Mouse (Mus musculus): Measurements from ENCODE around the gene Rgl2.

Gene Rgl2

DNA sequence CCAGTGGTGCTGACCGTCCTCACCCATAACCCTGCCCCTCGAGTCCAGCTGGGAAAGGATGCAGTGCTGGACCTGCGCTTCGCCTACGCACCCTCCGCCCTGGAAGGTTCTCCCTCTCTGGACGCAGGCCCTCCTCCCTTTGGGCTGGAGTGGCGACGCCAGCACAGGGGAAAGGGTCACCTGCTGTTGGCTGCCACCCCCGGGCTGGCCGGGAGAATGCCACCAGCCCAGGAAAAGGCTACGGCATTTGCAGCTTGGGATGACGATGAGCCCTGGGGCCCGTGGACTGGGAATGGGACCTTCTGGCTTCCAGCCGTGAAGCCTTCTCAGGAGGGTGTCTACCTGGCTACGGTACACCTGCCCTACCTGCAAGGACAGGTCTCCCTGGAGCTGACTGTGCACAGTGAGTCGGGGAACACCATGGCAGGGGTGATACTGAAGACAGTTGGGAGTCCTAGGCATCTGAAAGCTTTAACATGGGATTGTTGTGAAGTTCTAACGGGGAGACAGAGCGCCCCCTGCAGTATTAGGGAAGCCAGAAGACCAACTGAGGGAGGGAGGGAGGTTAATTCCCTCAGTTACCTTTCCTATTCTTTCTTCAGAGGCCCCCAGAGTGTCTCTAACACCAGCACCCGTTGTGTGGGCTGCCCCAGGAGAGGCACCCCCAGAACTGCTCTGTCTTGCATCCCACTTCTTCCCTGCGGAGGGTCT lies 3.8 kb upstream of the Rgl2 start:
- peak; percentile 16 for DNase-seq

DNA sequence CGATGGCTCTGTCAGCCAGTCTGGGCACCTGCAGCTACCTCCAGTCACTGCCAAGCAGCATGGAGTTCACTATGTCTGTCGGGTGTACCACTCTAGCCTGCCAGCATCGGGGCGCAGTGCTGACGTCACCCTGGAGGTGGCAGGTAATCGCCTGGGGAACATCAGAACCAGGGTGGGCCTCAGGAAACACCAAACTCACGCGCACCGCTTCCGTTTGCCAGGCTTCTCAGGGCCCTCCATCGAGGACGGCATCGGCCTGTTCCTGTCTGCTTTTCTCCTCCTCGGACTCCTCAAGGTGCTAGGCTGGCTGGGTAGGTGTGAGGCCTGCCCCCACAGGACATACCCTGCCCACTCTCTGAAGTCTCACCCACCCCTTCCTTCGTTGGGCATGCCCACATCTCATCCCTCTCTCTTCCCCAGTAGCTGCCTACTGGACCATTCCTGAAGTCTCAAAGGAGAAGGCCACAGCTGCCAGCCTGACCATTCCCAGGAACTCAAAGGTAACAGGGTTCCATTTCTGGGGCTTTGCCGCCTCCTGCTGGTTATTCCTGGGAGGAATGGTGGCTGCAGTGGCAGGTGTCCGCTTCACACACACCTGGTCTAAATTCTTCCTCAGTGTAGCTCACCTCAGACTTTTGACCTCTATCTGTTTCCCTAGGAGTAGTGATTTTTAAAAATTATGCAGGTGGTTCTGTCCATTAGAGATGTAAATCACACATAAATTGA lies 3.0 kb upstream of the Rgl2 start:
- peak; percentile 55 for DNase-seq

DNA sequence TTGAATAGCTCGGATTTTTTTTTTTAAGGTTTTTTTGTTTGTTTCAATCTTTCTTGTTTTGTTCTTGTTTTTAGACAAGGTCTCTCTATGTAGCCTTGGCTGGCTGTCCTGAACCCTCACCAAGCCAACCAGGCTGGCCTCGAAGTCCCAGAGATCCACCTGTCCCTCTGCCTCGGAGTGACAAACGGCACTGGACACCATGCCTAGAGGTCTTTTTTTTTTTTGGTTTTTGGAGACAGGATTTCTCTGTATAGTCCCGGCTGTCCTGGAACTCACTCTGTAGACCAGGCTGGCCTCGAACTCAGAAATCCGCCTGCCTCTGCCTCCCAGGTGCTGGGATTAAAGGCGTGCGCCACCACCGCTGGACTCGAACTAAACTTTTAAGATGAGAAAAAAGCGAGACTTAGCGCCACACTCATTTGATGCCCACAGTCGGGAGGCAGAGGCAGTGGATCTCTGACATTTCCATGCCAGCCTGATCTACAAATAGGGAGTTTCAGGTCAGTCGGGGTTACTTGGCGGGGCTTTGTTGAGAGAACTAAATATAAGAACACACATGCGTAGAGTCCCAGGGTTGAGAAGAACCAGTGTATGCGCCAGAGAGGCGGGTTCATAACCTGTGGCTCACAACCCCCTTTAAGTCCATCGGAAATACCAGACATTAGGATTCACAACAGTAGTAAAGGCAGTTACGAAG lies 944 bp upstream of the Rgl2 start:
- no peak for DNase-seq

DNA sequence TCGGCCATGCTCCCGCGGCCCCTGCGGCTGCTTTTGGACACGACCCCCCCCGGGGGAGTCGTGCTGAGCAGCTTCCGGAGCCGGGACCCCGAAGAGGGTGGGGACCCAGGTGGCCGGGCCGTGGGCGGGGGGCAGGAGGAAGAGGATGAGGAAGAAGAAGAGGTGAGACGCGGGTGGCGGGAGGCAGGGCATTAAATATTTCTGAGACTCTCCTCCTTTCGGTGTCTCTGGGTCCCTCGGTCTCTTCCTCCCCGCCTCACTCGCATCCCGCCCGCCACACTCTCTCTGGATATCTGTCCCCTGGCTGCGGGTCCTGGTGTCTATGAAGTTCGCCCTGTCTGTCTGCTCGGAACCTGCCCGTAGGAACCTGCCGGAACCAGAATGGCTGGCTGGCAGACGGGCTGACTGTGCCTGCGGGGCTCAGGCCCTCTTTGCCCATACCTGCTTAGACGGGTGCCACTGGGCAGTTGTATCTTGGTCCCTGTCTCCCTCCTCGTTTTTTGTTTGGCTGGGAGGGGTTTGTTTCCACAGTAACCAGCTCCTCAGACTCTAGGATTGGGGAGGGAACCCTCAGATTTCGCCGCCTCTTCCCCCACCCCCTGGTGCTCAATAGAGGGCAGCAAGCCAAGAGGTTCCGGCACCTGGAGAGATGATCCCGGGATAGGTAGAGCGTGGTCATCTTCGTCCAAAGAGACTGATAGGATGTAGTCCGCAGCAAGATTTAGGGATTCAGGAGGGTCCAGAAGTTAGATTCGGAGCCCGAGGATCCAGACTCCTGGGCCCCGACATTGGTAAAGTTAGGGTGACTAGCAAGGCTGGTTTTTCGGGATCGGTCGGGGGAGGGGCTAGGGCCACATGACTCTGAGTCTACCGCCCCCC lies 1.2 kb downstream of the Rgl2 start:
- DNase-seq: peak; percentile 80

DNA sequence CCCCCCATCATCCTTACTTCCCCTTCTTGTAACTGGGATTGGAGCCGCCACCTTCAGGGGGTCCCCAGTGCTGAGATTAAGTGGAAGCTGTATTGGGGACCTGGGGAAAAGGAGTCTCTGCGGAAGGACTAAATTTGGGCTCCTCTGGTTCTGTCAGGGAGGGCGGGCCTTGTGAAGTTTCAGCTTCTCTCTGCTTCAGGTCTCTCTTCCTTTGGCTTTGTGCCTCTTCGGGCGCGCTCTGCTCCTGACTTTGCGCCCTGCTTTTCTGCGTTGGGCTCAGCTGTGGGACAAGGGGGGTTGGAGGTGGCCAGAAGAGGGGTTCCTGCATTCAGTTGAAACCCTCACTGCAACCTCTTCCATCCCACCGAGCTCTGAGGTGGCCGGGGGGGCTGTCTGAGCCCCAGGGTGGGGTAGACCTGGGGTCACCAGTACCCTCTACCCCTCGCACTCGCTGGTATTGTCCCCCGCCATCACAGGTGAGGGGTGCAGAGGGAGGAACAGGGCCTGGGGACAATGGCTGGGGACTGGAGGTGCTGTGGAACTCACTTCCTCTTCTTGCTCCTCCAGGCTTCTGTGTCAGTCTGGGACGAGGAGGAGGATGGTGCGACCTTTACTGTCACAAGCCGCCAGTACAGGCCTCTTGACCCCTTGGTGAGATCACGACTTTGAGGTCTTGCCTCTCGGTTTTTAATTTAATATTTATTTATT lies 2.0 kb downstream of the Rgl2 start:
- DNase-seq: peak; percentile 45

DNA sequence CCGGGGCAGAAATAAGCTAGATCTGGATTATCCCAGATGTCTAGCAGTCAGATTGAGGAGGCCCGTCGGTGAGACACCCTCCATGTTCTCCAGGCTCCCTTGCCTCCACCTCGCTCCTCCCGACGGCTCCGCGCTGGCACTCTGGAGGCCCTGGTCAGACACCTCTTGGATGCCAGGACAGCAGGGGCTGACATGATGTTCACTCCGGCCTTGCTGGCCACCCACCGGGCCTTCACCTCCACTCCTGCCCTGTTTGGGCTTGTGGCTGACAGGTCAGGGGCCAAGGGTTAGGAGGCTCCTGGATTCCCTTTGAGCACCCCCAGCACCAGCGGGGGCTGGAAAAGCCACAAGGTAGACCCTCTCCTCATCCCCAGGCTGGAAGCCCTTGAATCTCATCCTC lies 2.6 kb downstream of the Rgl2 start:
- no peak for DNase-seq

DNA sequence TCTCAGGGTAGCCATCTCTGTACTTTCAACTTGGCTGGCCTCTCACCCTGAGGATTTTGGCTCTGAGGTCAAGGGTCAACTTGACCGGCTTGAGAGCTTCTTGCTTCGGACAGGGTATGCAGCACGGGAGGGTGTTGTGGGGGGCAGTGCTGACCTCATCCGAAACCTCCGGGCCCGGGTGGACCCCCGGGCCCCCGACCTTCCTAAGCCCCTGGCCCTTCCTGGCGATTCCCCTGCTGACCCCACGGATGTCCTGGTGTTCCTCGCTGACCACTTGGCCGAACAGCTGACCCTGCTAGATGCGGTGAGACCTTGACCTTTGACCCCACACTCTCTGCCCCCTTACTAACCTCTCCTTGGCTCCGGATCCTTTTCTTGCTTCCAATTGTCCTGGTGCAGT lies 3.1 kb downstream of the Rgl2 start:
- no peak for DNase-seq

DNA sequence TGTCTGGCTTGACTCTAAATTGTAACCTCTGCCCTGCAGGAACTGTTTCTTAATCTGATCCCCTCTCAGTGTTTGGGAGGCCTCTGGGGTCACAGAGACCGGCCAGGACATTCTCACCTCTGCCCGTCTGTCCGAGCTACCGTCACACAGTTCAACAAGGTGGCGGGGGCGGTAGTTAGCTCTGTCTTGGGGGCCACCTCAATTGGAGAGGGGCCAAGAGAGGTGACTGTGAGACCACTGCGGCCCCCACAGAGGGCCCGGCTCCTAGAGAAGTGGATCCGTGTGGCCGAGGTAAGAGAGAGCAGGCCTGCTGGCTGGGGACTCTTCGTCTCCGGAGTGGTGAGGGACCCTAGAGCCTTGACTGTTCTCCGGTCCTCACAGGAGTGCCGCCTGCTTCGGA lies 3.6 kb downstream of the Rgl2 start:
- no peak for DNase-seq

DNA sequence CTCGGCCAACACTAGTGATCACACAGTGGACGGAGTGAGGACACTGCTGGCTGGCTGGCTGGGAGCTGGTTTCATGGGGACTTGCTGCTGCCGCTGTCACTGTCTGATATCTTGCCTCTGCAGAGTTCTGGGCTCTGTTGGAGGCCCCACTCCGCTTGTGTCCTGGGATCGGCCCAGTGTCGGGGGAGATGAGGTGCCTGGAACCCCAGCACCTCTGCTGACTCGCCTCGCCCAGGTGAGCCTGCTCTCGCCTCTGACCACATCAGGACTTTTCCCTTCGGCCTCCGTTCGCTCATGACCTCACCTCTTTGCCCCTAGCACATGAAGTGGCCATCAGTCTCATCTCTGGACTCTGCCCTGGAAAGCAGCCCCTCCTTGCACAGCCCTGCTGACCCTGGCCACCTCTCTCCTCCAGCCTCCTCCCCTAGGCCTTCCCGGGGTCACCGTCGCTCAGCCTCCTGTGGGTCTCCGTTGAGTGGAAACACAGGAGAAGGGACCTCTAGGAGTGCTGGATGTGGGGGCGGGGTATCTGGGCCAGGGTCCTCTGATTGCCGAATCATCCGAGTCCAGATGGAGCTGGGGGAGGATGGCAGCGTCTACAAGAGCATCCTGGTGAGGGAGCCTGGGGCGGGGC lies 6.2 kb downstream of the Rgl2 start:
- no peak for DNase-seq

DNA sequence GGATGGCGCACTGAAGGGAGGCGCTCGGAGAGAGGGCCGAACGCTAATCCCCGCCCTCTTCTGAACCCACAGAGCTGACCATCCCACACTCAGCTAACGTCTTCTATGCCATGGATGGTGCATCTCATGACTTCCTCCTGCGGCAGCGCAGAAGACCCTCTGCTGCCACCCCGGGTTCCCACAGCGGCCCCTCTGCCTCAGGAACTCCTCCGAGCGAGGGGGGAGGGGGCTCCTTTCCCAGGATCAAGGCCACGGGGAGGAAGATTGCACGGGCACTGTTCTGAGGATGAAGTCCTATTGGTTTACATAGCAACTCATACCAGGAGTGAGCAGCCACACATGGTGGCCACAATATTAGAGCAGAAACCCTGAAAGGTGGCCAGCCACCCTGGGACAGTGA lies 7.7 kb downstream of the Rgl2 start:
- peak; percentile 16 for DNase-seq

DNA sequence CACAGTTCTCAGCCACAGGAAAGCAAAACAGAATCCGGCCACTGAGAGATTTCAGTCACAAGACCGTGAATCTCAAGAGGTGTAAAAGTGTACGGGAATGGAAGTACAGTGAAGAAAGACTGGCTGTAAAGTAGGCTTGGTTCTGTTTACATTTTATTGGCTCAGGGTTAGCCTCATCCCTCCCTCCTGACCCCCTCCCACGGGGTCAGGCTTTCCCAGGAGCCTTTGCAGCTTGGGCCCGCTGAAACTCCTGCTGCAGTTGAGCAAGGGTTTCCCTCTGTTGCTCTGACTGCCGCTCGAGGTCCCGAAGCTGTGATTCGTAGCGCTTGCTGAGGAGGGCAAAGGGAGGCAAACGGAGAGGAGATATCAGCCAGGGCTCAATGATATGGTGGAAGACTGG lies 9.4 kb downstream of the Rgl2 start:
- no peak for DNase-seq

DNA sequence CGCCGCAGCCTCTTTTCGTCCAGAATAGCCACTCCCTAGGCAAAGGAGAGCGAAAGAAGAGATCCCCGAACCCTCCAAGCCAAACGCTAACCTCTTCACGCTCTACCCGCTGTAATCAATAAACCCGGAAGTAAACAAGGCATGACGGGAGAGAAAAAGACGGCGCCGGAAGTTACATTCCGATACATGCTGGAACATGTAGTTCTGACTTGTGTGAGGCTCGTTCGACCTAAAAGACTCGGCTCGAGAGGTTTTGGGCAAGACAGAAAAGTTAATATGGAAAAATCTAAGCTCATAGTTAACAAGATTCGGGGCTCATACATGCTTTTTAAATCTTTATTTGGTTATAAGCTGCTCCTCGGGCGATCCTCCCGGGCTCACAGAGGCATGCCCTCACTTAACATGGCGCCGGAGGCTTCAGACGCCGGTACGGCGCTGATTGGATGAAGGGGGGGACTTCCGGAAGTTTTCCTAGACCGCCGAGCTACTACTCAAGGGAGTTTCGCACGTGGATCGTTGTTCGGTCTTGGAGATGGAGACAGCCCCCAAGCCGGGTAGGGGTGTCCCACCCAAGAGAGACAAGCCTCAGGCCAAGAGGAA lies 11.0 kb downstream of the Rgl2 start, which contains the start of the genes Pfdn6 and Wdr46:
TSS of gene Pfdn6 (minus strand) at position 138 of the 600 bp plus-strand sequence.
TSS of gene Wdr46 (plus strand) at position 455 of the 600 bp plus-strand sequence.
- DNase-seq: peak; percentile 93

DNA sequence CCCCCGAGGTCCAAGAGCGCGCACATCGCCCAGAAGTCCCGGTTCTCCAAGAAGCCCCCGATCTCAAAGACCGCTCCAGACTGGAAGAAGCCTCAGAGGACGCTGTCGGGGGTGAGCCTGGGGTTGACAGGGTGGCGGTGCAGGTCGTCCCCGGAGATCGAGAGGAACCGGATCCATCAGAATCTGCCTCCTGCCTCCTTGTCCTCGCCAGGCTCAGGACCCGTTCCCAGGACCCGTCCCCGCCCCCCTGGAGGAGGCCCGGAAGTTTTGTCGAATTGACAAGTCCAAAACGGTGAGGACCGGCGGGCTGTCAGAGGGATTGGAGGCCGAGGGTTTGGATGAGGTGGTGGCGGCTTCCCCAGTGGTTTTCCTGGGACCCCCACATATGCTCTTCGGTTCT lies 11.6 kb downstream of the Rgl2 start:
- peak; percentile 62 for DNase-seq

DNA sequence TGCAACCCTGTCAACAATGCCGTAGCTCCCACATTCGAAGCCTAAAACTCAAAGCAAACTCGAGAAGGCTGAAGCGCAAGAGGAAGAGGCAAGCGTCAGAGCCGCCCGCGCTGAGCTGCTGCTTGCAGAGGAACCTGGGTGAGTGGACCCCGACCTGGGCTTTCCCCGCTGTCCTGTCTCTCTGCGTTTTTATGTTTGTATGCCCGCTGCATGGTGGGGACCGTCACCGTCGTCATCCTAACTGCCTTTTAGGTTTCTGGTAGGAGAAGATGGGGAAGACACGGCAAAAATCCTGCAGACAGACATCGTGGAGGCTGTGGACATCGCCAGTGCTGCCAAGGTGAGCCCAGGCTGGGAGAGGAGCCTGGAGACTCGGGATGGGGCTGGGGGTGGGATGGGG lies 12.0 kb downstream of the Rgl2 start:
- peak; percentile 41 for DNase-seq

DNA sequence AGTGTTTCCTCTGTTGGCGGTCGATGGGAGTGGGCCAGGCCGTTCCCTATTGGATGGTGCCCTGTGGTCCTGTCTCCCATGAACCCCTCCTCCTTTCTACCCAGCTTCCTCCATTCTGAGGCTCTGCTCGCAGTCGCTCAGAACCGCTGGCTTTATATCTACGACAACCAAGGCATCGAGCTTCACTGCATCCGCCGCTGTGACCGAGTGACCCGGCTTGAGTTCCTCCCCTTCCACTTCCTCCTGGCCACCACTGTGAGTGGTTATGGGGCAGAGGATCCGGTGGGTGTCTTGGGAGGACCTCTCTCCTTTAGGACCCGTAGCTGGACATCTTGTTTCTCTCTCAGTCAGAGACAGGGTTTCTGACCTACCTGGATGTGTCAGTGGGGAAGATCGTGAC lies 14.1 kb downstream of the Rgl2 start:
- no peak for DNase-seq

DNA sequence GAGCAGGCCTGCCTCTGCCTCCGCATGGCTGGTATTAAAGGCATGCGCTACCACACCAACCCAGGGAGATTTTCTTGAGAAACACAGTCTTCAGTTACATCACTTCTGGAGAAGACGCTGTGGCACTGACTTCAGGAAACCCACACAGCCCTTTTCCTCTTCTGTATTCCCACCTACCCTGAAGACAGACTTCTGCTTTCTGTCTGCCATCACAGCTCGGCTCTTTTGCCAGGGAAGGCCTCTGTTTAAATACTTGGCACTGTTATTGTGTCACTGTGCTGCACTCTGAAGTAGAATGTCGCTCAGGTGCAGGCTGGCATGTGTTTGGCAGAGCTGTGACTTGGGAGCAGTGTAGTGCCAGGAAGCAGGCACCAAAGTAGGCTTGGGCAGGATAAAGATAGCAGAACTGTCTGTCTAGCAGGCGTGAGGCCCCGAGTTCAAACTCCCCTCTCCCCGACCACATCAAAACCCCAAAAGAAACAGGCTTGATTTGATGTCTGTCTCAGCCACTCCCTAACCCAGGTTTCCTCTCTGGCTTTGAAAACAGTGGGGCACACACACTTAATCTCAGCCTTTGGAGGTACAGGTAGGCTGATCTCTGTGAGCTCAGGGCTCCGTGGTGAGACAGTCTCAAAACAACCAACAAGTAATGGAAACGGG lies 18.2 kb downstream of the Rgl2 start:
- peak; percentile 50 for DNase-seq

DNA sequence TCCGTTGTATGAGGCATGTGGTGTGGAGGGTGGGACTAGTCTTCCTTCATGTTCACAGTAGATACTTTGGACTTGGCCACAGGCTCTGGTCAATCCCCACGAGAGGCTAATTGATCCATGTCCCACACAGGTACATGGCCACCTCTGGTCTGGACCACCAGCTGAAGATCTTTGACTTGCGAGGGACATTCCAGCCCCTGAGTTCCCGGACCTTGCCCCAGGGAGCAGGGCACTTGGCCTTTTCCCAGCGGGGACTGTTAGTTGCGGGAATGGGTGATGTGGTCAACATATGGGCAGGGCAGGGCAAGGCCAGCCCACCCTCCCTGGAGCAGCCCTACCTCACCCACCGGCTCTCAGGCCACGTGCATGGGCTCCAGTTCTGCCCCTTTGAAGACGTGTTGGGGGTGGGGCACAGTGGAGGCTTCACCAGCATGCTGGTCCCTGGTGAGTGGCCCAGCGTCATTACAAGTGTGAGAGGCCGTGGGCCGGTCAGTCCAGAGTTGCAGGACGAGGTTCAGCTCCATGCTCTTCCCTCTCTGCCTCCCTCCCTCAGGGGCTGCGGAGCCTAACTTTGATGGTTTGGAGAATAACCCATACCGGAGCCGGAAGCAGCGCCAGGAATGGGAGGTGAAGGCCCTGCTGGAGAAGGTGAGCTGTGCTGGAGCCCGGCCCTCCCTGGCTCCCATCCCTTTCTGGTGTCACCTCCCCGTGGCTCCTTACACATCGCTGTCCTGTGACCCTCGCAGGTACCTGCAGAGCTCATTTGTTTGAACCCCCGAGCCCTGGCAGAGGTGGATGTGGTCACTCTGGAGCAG lies 19.0 kb downstream of the Rgl2 start:
- DNase-seq: peak; percentile 43

DNA sequence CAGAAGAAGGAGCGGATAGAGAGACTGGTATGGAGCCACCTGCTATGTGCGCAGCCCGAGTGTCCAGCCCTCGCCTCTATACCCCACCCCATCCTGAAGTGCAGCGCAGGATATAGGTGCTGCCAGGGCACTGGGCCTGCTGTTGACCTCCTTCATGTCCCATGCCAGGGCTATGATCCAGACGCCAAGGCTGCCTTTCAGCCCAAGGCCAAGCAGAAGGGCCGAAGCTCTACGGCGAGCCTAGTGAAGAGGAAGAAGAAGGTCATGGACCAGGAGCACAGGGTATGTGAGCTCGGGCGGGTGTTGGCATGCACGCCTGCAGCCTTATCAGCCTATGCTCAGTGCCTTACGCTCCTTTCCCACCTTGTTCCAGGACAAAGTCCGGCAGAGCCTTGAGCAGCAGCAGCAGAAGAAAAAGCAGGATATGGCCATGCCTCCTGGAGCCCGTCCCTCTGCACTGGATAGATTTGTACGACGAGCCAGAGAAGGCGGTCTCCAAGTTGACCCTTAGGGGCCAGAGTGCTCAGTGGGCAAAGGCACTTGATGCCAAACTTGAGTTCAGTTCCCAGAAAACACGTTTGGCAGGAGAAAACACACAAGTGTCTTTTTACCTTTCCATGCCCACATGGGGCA lies 19.7 kb downstream of the Rgl2 start:
- no peak for DNase-seq

DNA sequence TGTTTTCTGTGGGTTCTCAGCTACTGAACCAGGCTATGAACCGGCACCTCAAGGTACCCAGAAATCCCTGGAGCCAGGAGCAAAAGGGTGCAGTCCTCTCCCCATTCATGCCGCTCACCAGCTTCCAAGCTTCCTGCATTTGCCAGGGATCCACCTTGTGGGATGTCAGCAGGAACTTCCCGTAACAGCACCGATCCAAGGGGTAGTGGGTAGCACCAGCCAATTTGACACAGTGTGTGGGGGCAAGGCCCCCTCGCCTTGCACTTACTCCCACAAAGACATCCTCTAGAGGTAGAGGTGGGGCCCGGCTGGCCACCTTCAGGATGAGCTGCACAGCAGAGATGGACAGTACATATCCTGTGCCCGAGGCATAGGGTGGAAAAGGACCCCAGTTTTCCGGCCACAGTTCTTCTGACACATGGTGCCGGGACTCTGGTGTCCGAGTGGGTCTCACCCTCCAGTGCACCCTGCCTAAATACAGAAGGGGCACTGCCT lies 20.8 kb downstream of the Rgl2 start:
- DNase-seq: no peak

Data from thymus, postnatal 4 days (tissue).